Mouse (Mus musculus) left cerebral cortex, postnatal 10 days (tissue): ENCODE results near the gene Lifr. TPM values are rescaled to one million over a fixed set of nuclear protein-coding genes. Genes with fewer than 3 reads are reported as not detected.
A peak's percentile ranks its signal among the peaks of the same experiment; 100 is the strongest.

ENCODE experiments used
- DNase-seq, 2 experiments: peaks; one replicate each; pipeline ENCODE4 v3.0.0; 2021 to 2022; ENCODE audit warnings: low spot score in 2 of 2, mixed read lengths in 1 of 2; ENCODE audit errors: extremely low spot score in 1 of 2
- intact Hi-C: fragments of 180-260 bp; cut with DNase I; formaldehyde crosslinking; loops from one replicate; pipeline ENCODE4 v1.15.1; 2025
- total RNA-seq, 2 experiments: library from RNA; stranded (reverse); gene quantifications; 2 replicates each; pipeline ENCODE4 v1.2.3; 2021

Lifr gene
- total RNA-seq, 2 experiments from 2014 or later = 34.0 to 43.9 TPM

DNA sequence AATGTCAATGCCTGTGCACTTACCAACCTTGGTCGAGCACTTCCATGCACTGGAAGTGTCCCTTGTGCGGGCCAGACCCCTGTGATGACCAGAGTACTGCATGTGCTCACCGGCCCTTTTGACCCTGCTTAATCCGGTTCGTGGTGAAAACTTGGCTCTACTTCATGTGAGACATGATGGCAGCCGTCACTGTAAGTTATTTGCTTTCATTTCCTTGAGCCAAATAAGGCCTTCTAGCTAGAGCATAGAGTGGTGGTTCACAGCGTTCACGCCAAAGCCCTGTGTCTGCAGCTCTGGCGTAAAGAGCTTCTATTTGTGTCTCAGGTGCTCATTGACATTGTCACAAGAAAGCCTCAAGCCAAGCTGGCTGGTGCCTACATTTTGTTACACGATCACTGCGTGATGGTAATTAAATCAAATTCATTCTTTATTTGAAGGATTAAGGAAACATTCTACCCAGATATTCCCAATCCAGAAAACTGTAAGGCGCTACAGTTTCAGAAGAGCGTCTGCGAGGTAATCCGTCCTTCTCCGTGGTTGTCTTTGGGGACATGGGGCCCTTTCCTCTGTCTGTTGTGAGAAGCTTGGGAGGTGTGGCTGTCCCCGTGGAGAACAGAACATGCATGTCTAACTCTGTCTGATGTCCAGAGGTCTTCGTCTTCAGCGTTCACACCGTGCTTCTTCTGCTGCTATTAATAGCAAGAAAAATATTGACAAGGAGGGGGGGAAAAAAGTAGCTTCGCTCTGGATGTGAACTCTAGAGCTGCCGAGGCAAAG, 99.5 kb downstream of the Lifr start:
- intact Hi-C loops = no loop called here
- DNase-seq = no peak

DNA sequence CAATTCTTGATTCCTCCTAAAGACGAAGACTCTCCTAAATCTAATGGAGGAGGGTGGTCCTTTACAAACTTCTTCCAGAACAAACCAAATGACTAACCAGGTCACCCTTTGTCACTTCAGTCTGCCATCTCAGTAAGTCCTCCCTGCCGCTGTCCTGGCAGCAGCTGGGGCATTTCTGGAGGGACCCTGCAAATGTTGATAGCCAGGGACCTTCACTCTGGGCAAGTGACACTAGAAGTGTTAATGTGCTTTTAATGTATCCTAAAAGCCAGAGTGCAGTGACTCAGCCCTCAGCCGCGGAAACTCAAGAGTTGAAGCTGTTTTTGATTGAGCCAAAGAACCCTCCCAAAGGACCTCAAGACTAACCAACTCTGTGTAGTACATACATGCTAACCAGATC, 100.7 kb downstream of the Lifr start:
- intact Hi-C loops = no loop called here
- no peak for DNase-seq

DNA sequence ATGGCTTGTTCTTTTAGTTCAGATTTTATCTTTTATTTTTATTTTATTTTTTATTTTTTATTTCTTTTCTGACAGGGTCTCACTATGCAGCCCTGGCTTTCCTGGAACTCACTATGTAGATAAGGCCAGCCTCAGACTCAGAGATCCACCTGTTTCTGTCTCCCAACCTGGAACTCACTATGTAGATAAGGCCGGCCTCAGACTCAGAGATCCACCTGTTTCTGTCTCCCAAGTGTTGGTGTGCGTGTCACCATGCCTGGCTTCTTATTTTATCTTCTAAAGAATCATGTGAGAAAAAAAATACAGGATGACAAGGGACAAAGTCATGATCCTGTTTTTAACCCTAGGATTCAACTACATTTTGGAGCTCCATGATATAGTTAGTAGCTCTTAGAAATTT, 102.2 kb downstream of the Lifr start:
- intact Hi-C loops = no loop called here
- DNase-seq = no peak

DNA sequence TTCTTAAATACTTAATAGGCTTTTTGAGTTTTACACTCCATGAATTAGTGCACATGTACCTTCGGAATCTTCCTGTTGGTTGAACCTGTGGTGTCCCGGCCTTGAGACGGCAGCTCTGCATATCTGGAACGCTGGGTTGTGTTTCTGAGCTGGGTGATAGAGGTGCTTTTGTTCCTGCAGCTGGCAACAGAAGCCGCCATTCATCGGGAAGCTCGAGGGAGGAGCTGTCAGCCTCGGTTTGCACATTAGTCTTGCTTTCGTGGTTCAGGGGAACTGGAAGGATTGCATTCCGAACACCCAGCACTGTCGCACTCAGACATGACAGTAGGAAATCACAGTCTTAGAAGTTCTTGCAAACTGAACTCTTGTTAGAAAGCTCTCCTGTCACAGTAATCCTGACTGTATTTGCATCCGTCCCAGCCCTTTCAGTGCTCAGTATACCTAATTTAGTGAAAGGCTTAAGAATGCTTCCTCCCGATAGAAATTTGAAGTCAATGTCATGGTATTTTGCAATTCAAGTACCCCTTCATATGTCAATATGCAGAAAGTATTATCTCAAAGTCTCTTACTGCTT, 103.8 kb downstream of the Lifr start:
- intact Hi-C loops = no loop called here
- DNase-seq = peak; percentile 16 to 37

DNA sequence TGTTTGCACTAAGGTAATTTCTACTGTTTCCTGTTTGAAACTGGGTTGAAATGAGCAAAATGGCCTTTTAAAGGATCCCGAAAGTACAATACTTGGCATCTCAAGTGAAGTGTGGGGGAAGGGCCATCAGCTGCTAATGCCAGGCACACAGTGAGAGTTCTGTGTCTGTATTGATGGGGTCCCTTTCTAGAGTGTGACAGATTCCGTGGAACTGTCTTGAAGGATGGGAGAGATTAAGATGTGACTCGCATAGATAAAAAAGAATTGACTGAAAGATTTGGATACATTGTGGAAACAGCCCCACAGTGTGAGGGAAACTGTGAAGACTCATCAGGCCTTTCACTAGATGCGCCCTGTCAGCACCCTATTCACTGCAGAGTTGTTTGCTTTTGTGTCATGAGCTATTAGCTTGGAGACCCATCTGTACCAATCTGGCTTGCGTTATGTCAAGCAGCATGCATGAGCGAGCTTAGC, 104.4 kb downstream of the Lifr start:
- DNase-seq = peak; percentile 29 to 36
- intact Hi-C loops = no loop called here

DNA sequence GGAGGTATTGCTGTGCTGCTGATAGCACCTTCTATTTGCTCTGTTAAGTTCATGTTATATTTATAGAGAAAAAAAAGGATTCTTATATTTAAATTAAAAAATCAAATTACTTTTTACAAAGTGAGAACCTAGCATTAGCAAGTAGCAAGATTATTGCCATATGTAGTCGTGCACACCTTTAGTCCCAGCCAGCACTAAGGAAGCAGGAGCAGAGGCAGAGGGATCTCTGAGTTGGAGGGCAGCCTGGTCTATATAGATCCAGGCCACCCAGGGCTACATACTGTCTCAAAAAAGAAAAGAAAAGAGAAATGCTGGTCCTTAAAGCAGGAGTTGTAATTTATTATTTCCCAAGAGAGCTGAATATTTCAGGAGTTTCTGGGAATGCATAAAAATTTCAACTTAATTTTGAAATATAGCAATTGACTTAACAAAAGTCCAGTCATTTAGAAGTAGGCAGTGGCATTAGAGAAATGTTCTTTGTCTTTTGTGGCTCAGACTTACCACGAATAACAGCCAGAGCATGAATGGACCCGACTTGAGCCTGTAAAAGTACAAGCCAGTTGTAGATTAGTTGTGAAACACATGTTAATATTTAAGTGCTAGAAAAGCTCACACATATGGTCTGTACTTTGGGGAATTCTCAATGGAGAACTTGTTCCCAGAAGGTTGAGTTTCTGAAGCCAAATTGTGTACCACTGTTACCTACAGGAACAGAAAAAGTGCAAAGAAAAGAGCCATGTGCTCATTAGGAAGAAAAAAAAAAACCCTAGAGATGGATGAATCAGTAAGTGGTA, 107.4 kb downstream of the Lifr start:
- DNase-seq = no peak
- intact Hi-C loops = no loop called here

DNA sequence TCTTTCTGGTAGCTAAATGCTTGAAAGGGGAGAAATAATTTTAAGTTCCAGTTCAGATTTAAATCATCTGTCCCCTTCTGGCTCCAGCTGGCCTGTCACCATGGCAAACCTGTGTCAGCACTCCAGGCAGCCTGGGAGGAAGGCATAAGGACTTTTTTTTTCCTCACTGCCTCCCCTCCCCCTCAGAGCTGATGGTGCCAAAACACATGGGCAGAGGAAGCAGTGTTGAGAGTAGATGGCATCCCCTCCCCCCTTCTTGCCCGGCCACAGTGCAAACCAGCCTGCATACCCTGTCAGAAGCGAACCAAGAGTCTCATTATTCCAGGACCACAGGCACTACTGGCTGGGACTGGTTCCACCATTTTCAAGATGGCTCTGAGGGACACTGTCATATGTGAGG, 108.4 kb downstream of the Lifr start:
- intact Hi-C loops = no loop called here

DNA sequence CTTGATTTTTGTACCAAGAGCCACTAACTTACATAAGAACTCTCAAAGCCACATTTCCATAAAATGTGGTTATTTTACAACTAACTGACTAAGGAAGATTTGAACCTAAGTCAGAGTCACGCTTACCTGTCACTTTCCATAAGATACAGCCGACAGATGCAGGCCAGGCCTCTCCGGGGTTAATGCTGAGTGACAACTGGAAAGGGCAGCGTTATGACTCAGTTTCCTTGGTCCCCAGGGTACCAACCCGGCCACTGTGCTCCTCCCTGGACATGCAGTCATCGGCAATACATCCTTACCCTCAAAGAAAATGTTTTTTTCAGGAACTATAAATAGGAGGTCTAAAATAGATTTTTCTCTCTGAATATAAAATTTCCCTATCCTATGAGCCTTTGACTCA, 109.9 kb downstream of the Lifr start:
- intact Hi-C loops = no loop called here
- no peak for DNase-seq

More for the DNA sequence above, 108.4 kb downstream of the Lifr start:
- DNase-seq = peak; percentile 48 to 65

DNA sequence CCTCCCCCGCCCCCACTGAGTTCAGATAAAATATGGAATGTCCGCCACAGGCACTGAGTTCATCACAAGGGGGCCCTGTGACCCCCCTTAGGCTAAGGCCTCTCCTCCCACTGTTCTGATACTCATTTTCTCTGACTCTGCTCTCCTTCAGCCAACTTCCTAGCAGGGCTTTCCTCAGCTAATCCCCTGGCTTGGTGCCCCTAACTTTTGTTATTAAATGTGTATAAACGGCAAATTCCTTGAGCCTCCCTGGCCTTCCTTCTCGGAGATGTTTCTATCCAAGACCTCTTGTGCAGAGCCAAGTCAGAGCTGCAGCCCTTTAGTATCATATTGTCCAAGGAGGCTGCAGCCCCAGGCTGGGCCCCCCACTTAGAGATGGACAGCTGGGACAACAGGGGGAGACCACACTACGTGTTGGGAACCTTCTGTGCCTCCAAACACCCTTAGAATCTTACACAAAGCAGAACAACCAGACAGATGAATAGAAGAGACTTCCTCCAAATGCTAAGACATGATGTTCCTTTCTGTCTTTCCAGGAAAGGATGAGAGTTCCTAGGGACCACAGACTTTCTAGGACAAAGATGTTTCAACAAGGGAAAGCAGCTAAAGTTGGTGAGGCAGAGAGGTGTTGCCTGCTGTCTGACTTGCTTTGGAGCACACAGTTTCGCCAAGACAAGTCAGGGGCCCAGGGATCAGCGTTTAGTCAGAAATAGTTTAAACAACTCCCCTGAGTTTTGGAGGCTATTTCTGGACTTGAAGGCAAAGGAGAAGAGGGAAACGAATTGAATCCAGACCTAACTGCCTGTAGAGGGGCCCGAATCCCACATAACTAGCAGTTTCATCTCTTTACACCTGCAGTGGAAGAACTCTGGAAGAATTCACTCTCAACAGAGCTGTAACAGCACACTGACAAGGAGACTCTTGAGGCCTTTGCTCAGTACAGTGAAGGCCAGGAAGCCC, 111.3 kb downstream of the Lifr start:
- intact Hi-C loops = no loop called here
- DNase-seq = no peak

DNA sequence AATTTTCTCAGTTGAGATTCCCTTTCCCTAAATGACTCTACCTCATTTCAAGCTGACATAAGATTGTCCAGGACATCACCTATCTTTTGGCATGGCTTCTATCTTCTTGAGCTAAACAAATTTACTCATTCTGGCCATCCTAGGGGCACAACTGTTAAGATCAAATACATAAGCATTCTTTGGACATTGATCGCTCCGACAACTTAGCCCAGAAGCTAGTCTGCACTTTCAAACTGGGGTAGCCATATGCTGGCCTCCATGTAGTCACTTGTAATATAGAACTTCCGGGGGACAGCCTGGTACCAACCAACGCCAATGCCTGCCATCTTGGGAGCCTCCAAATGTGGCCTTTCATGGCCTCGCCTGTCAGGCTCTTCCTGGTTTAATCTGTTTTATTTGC, 112.6 kb downstream of the Lifr start:
- intact Hi-C loops = no loop called here
- DNase-seq = no peak

DNA sequence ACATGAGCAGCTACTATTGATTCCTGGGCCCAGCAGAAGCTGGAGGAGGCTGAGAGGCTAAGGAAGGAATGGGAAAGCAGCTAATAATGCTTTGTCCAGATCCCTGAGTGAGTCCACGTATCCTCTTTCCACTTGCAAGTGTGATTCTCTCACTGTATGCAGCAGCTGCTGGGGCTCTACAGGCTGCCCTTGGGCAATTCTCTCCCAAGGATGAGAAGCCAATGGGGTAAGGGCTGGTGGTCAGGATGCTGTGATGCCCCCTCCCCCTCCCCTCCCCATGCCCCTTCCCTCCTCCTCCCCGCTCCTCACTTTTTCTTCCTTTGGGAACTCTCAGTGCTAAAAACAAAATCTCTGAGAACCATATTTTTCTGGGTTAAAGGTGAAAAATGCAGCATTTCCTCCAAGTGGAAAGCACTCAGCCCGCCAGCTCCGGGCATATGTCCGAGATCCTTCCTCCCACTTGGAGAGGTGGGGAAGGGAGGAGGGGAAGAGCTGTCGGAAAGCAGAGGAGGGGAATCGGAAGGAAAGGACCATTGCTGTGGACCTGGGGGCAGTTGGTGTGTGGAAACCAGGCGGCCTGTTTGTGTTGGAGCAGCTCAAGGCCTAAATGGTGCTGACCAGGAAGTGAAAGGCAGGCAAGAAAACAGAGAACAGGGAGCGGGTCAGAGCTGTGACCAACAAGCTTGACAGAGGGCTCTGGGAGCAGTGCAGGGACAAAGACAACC, 113.4 kb downstream of the Lifr start:
- DNase-seq = peak in 1 of 2 experiments; percentile 44
- intact Hi-C loops = no loop called here

DNA sequence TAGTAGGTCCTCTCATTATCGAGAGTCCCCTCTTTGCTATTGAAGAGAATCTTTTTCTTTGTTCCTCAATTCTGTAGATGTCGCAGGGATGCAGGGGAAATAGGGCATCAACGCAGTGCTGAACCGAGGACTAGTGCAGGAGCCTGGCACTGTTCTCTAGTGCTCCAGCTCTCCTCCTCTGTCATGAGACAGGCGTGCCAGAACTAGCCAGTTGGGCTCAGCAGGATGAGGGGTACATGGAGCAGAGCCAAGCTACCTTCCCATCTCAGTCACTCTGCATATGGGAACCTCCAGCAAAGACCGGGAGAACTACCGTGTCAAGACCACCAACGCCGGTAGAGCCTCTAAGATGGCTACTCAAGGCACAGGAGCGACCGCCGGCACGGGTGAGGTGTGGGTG, 114.5 kb downstream of the Lifr start:
- DNase-seq = no peak
- intact Hi-C loops = no loop called here

DNA sequence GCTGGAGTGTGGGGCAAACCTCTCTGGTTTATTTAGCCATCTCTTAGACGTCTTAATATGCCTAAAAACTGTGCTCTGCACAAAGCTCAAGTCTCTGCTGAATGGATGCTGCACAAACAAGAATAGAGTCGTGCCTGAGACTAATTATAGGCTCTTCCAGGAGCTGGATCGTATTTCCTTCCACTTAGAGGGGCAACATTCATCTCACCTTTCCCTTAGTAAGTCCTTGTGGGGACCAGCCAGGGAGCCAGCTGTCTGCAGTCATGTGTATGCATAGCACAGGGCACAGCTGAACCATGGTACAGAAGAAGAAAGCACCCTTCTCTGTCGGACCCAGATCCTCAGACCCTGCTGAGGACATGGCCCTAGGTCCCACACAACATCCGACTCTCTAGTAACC, 115.7 kb downstream of the Lifr start:
- intact Hi-C loops = no loop called here
- no peak for DNase-seq

DNA sequence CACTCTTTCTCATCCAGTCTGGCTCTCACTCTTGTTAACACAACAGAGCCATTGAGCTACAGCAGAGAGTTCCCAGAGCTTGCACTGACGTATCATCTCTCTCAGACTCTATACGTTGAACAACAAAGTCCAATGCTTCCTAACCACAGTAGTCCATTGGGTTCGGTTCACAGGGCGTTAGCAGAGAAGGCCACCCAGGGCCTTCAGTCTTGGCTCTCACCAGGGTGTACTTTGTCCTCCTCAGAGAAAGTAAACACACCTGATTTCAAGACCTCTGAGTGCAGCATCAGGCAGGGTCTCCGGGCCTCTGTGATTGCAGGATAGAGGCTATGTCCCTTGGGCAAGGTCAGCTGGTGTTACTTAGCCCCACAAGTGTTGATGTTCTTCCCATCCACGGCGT, 116.9 kb downstream of the Lifr start:
- intact Hi-C loops = no loop called here
- DNase-seq = no peak

DNA sequence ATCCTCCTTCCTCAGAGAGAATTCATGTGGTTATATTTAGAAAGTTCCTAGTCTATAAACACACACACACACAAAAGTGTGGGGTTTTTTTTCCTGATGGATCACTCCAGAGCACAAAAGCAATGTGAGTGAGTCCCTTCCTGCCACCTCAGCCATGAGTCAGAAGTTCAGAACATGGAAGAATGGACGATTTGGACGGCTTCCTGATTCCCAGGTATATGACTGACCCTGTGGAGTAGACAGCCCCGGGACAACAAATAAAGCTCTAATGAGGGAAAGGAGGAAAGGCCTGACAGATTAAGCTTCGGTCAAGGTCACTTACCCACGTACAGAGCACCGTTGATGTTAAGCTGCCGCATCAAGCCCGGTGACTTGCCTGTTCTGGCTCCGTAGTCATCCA, 117.8 kb downstream of the Lifr start:
- intact Hi-C loops = no loop called here
- no peak for DNase-seq

DNA sequence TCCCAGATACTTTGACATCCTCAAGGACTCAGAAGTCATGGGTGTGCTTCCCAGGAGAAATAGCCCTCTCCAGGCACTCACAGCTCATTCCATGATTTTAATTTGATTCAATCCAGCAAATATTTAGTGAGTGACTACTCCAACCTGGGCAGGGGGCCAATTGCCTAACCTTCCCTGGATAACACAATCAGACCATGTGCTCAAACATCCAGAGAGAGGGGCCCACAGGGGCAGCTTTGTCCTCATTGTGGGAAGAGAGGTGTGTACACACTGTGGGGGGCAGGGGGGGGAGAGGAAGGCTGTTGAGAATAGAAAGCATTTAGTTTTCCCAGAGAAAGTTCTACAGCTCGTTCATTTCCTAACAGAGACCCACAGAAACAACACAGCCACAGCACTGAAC, 123.3 kb downstream of the Lifr start:
- DNase-seq = peak in 1 of 2 experiments; percentile 58
- intact Hi-C loops = no loop called here

DNA sequence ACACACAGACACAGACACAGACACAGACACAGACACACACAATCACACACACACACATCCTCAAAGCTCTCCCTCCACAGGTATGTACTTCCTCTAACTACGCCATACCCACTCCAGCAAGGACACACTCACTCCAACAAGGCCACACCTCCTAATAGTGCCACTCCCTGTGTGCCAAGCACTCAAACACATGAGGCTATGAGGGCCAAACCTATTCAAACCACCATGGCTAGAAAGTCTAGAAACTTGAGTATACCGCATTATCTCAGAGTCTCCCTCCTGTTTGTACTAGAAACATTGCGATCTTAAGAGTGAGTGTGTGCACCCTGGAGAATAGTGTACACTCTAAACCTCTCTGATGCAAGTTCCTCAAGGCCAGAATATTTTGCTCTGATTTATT, 125.4 kb downstream of the Lifr start:
- intact Hi-C loops = no loop called here
- no peak for DNase-seq

DNA sequence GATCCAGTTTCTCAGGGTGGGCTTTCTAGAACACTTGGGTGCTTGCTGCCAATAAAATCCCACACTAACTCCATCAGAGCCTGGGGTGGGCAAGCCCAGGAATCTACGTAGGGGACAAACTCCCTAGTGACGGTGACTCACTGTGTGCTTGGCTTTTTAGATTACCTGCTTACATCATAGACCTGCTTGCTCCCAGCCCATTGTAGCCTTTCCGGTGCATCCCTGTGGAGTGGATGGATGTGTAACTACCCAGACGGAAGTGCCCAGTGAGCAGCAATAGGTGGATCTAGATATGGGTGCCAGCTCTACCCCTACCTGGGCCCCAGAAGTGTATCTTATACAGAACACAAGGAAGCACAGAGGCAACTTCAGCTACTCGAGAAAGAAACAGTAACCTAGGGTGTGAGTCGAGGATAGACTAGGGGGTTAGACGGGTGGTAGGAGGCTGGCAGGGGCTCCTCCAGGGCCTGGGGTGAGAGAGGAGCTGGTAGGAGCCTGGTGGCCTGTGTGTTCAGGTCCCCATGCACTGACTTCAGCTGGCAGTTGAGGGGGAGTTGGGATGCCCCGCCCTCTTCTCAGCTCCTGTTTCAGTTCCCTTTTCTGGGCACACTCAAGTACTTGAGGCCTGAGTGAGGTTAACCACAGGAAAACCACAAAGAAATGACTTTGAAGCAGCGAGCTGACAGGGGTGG, 126.3 kb downstream of the Lifr start:
- intact Hi-C loops = no loop called here
- DNase-seq = no peak
